Mouse (Mus musculus) left cerebral cortex, postnatal 4 days (tissue): Measurements from ENCODE around the gene Olfr149. TPM values are rescaled to one million over a fixed set of nuclear protein-coding genes. Genes with fewer than 3 reads are reported as not detected.
"Not testable (repeated sequence)": the region's sequence is repeated elsewhere in the genome, so short reads cannot be mapped to it uniquely, and the experiment has no call there.

Source experiments
- DNase-seq: peaks from one replicate; pipeline ENCODE4 v3.0.0-alpha.2; 2022
- intact Hi-C: fragments of 180-260 bp; cut with DNase I; formaldehyde crosslinking; loops from one replicate; pipeline ENCODE4 v1.15.1; 2025
- total RNA-seq, 2 experiments: library from RNA; stranded (reverse); gene quantifications; 2 replicates each; pipeline ENCODE4 v1.2.3; 2021

Olfr149 gene
- not detected for total RNA-seq

- intact Hi-C loops: no loop called here
- no peak for DNase-seq
Measured at GRCm38 (mm10) chr9:39707017-39707416, at the start of gene Olfr149. Gene Olfr149 (minus strand): TSS chr9:39707117.

GRCm38 (mm10) chr9:39746428-39746827, 39.5 kb upstream of the Olfr149 start:
- intact Hi-C loops: no loop called here

GRCm38 (mm10) chr9:39745949-39746348, 39.0 kb upstream of the Olfr149 start, which contains the start of gene Olfr967:
Gene Olfr967 (plus strand): TSS chr9:39746249.
- intact Hi-C loops: no loop called here
- DNase-seq: no peak

More at GRCm38 (mm10) chr9:39746428-39746827, 39.5 kb upstream of the Olfr149 start:
- no peak for DNase-seq

DNA sequence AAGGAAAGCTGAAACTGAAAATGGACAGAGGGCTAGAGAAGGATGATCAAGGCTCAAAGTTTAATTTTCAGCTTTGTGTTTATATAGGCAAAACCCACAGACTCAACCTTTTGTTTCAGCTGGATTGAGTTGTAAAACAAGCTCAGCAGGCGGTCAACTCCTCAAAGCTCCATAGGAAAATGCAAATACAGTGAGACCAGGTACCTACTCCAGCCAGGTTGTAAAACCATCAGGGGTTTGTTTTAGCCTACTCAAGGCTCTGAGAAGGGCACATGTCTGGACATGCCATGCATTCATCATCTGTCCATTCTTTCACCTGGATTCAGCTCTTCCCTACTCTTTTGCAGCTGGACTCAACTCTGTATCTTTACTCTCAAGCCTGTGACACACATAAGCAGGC, 33.8 kb upstream of the Olfr149 start:
- intact Hi-C loops: no loop called here
- no peak for DNase-seq

- intact Hi-C loops: no loop called here
- no peak for DNase-seq
Measured at GRCm38 (mm10) chr9:39730678-39731077, 23.8 kb upstream of the Olfr149 start, which contains the start of gene Olfr150. Gene Olfr150 (plus strand): TSS chr9:39730978.

- intact Hi-C loops: no loop called here
- DNase-seq: no peak
Measured at GRCm38 (mm10) chr9:39711053-39711452, 4.1 kb upstream of the Olfr149 start, which contains the start of gene Olfr965. Gene Olfr965 (plus strand): TSS chr9:39711353.

- DNase-seq: peak; percentile 59
- intact Hi-C loops: no loop called here
Measured at GRCm38 (mm10) chr9:39708958-39709357, 2.0 kb upstream of the Olfr149 start.

DNA sequence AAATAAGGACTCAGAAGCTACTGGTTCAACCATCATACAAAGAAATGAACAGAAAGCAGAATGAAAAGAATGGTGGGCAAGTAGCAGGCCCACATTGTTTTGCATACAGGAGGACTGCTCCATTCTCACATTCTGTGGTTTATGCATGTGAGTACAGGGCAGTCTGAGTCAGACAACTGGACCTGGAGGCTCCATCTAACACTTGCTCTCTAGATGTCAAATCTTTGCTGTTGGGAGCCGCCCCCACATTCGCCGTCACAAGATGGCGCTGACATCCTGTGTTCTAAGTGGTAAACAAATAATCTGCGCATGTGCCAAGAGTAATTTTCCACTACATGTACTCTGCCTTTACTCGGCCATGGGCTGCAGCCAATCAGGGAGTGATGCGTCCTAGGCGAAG, 5.8 kb downstream of the Olfr149 start:
- DNase-seq, intact Hi-C loops: not testable (repeated sequence)

DNA sequence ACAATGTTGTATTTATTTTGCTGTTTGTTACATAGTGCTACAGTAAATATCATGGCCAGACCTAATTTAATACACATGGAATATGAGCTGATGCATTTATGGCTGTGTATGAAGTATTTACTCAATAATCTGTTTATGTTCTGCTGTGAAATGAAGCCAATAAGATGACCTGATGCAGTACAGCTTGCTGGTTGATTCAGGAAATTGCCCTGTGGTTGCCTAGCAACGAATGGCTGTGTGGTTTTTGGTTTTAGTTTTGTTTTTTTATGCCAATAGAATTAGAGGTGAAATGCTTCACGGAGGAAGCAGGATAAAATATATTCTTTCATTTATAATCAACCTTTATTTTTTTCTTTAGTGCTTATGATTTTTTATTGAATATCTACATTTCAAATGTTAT, 27.6 kb downstream of the Olfr149 start:
- intact Hi-C loops: no loop called here
- no peak for DNase-seq

DNA sequence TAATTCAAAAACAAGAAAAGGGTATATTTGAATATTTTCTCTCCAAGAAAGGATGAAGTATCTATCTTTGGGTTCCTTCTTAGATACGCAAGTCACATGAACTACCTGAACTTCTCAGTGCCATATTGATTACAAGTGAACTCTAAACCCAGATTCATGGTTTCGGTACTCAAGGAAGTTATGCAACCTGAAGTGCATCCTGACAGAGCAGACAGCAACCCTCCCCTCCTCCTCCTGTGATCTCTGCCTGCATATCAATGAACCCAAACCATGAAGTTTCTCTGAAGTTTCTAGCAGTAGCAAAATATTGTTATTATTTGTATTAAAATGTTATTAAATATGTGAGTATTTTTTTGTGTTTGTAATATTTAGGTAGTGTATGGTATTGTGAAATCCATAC, 28.4 kb downstream of the Olfr149 start:
- intact Hi-C loops: no loop called here
- DNase-seq: no peak

- intact Hi-C loops: no loop called here
- DNase-seq: no peak
Measured at GRCm38 (mm10) chr9:39674820-39675219, 32.1 kb downstream of the Olfr149 start.

- intact Hi-C loops: no loop called here
- DNase-seq: no peak
Measured at GRCm38 (mm10) chr9:39669723-39670122, 37.2 kb downstream of the Olfr149 start.

DNA sequence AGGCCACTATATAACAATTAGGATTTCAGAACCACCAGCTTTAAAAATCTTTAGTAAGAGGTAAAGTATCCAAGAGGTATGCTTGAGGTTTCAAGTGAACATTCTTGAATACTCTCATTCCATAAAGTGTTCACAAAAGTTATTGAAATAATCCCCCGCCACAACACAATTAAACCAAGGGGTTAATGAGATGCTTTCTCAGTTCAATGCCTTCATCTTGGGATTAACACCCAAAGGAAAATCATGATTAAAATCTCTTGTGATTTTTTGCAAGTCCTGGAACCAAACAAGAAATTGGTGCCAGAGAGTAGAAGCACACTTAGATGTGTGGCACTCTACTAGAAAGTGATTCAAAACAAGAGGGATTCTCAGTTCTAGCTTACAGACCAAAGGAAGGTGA, 40.0 kb downstream of the Olfr149 start, which contains the start of gene Olfr963:
Olfr963 (plus strand) TSS at position 301 of the 400 bp plus-strand sequence.
- DNase-seq: no peak
- intact Hi-C loops: no loop called here

- no peak for DNase-seq
- intact Hi-C loops: no loop called here
Measured at GRCm38 (mm10) chr9:39654756-39655396, 52.0 kb downstream of the Olfr149 start.

Other genes starting within 250 kb of the Olfr149 start
- not detected for gene Olfr955, start 235.2 kb downstream of the Olfr149 start, total RNA-seq
- gene Olfr44, start 213.1 kb downstream of the Olfr149 start, total RNA-seq: not detected
- gene Olfr957, start 191.3 kb downstream of the Olfr149 start, total RNA-seq: not detected
- gene Olfr958, start 153.1 kb downstream of the Olfr149 start, total RNA-seq: under 1 TPM in 1 of 2 experiments, not detected in 1; 0.12 TPM
- not detected for gene Olfr959, start 131.5 kb downstream of the Olfr149 start, total RNA-seq
- gene AW551984, start 102.7 kb downstream of the Olfr149 start, total RNA-seq: 10 to 100 TPM; 21.2 to 46.8 TPM
- gene Olfr148, start 96.5 kb downstream of the Olfr149 start, total RNA-seq: not detected
- gene Olfr960, start 85.7 kb downstream of the Olfr149 start, total RNA-seq: not detected
- not detected for gene Olfr961, start 62.0 kb downstream of the Olfr149 start, total RNA-seq
- gene Olfr963, start 39.9 kb downstream of the Olfr149 start, total RNA-seq: not detected
- not detected for gene Olfr965, start 4.2 kb upstream of the Olfr149 start, total RNA-seq
- gene Olfr150, start 23.9 kb upstream of the Olfr149 start, total RNA-seq: not detected
- gene Olfr967, start 39.1 kb upstream of the Olfr149 start, total RNA-seq: not detected
- gene Olfr968, start 76.1 kb upstream of the Olfr149 start, total RNA-seq: not detected
- not detected for gene Olfr969, start 83.8 kb upstream of the Olfr149 start, total RNA-seq
- gene Olfr970, start 101.7 kb upstream of the Olfr149 start, total RNA-seq: not detected
- gene Olfr971, start 129.8 kb upstream of the Olfr149 start, total RNA-seq: not detected
- gene Olfr972, start 159.3 kb upstream of the Olfr149 start, total RNA-seq: not detected
- gene Olfr229, start 200.2 kb upstream of the Olfr149 start, total RNA-seq: not detected
- not detected for gene Olfr974, start 230.4 kb upstream of the Olfr149 start, total RNA-seq
- under 1 TPM in 1 of 2 experiments, not detected in 1; 0.12 TPM for gene Olfr975, start 244.9 kb upstream of the Olfr149 start, total RNA-seq